ENCODE assay signal across 8 mouse cellular contexts in the genomic region with DNA sequence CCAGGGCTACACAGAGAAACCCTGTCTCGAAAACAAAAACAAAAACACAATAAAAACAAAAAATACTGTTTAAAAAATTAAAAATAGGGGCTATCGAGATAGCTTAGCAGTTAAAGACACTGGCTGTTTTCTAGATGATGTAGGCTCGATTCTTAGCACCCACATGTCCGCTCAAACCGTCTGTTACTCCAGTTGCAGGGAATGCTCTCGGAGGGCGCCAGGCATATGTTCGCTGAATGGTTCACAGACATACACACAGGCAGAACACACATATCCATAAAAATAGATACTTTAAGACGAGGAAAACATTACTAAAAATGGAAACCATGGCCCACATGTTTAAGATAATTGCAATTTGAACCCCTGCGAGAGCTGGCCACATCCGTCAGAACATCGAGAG.
"Had no signal": no experiment of that assay in that cellular context is flagged by ENCODE, and none has a peak within 500 bp of the region (broad histone marks: within the 10 kb centered on the region; RNA-seq: fewer than 3 reads in every experiment).

No protein-coding gene starts in this region.

- DNase-seq: left cerebral cortex, postnatal 4 days; liver; liver, embryonic 13.5 days; lung, adult 18-20 months; lung, adult 2 months; lung, embryonic 14.5 days; lung, postnatal 14 days; midbrain, embryonic 14.5 days had no signal
